Mouse (Mus musculus) embryonic fibroblast, embryonic 13.5 days (primary cell): ENCODE results near the gene Prokr1.

ENCODE experiments used
- CTCF ChIP-seq: IDR thresholded peaks from 2 replicates; pipeline ENCODE4 v1.5.1; 2011; ENCODE audit warnings: mild to moderate bottlenecking, control low read depth, low read length, moderate library complexity, borderline replicate concordance; ENCODE audit not compliant: insufficient read depth
- POLR2A ChIP-seq: IDR thresholded peaks from 2 replicates; pipeline ENCODE4 v1.6.1; 2011; ENCODE audit warnings: low read depth, mild to moderate bottlenecking, control low read depth, low read length, moderate library complexity

DNA sequence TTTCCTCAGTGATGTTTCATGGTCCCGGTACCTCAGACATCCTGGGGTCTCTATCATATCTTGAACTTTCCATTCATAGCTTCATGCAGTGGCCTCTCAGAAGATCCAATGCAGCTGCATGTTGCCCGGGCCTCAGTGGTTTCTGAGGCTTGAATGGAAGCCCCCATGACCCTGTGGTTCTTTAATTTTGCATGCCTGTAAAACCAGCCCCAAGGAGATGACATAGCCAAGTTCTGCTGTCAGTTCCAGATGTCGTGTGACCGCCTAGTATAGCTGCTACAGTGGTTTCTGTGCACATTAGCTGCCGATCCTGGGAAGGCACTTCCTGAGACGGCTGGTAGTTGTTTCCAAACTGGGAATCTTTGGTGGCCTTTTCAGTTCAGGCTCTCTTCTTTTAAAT, 3.6 kb upstream of the Prokr1 start:
- TF ChIP-seq CTCF = no peak
- TF ChIP-seq POLR2A = no peak
